Mouse (Mus musculus) Patski (cell line): ENCODE measurements around the gene Hnrnpl. TPM values are rescaled to one million over a fixed set of nuclear protein-coding genes. Genes with fewer than 3 reads are reported as not detected.

ENCODE experiments used
- ATAC-seq: fragments of 100-300 bp; one replicate; pipeline ENCODE4 v1.8.0; 2021
- CTCF ChIA-PET: fragments of 350-600 bp; sonication (Branson Sonifier 250); formaldehyde crosslinking; loops from one replicate; lab custom pipeline; 2022; ENCODE audit warnings: inconsistent platforms; lab: Charles Lee
- POLR2A ChIA-PET: fragments of 350-600 bp; sonication (Branson Sonifier 250); formaldehyde crosslinking; loops from one replicate; lab custom pipeline; 2022; ENCODE audit warnings: antibody characterized with exemption, inconsistent platforms; lab: Charles Lee
- DNase-seq: peaks from one replicate; pipeline ENCODE4 v3.0.0-alpha.2; 2011; ENCODE audit warnings: low read depth, low spot score
- H3K27me3 ChIP-seq: fragments of 371-371 bp; one replicate; pipeline ENCODE4 v1.5.1; 2021
- CTCF ChIP-seq: fragments of 100-300 bp; IDR thresholded peaks from one replicate; pipeline ENCODE4 v1.5.1; 2021
- in situ Hi-C: fragments of 300-500 bp; cut with MboI; formaldehyde crosslinking; loops from 3 replicates; pipeline ENCODE4 v1.11.1; 2018; ENCODE audit warnings: low pct_unique_long_range_greater_than_20kb, mixed read lengths
- polyA plus RNA-seq: library from polyadenylated mRNA; unstranded; gene quantifications from one replicate; pipeline ENCODE4 v1.2.3, GENCODE M21; 2021

The Hnrnpl gene
- polyA plus RNA-seq, 1 experiment from 2014 or later, result 309 TPM

GRCm38 (mm10) chr7:28789235-28789634, 19.1 kb upstream of the Hnrnpl start:
- in situ Hi-C loops, result loop anchor here (5.0 kb wide), 1 partner anchor 248 kb away; no protein-coding TSS in a partner anchor
- no peak for TF ChIP-seq CTCF
- POLR2A ChIA-PET, result interaction anchor here (0.6 to 1.3 kb wide), 3 partner anchors 14 to 31 kb away, joined by 3 to 4 read pairs (median 3); no protein-coding TSS in a partner anchor
- no peak for DNase-seq
- H3K27me3 ChIP-seq, result no peaks in the 10 kb centered on the region
- CTCF ChIA-PET, result interaction anchor here (1.0 to 1.6 kb wide), 2 partner anchors 8 to 78 kb away, joined by 3 to 5 read pairs; no protein-coding TSS in a partner anchor
- no peak for ATAC-seq

GRCm38 (mm10) chr7:28790066-28790806, 18.1 kb upstream of the Hnrnpl start:
- ChIA-PET CTCF (interaction anchor here (1.0 to 1.6 kb wide), 2 partner anchors 9 to 77 kb away, joined by 3 to 5 read pairs; no protein-coding TSS in a partner anchor), POLR2A (interaction anchor here (0.6 to 1.7 kb wide), 4 partner anchors 11 to 30 kb away, joined by 3 to 8 read pairs (median 4); no protein-coding TSS in a partner anchor)
- in situ Hi-C loops, result no loop called here
- DNase-seq (no peak), ATAC-seq (no peak)
- H3K27me3 ChIP-seq, result no peaks in the 10 kb centered on the region
- TF ChIP-seq CTCF, result no peak

- DNase-seq, result no peak
- POLR2A ChIA-PET, result interaction anchor here (0.6 to 1.4 kb wide), 3 partner anchors 13 to 236 kb away, joined by 3 read pairs; no protein-coding TSS in a partner anchor
- no peak for TF ChIP-seq CTCF
Observed at GRCm38 (mm10) chr7:28791706-28792105, 16.6 kb upstream of the Hnrnpl start.

GRCm38 (mm10) chr7:28792391-28793185, 15.8 kb upstream of the Hnrnpl start:
- ChIA-PET POLR2A (interaction anchor here (1.4 kb wide), 2 partner anchors 13 to 17 kb away, joined by 3 read pairs; no protein-coding TSS in a partner anchor), CTCF (interaction anchor here (1.2 to 3.3 kb wide), 3 partner anchors 9 to 75 kb away, joined by 5 to 14 read pairs (median 9); no protein-coding TSS in a partner anchor)

More at GRCm38 (mm10) chr7:28791706-28792105, 16.6 kb upstream of the Hnrnpl start:
- no peak for ATAC-seq
- in situ Hi-C loops, result no loop called here
- H3K27me3 ChIP-seq, result no peaks in the 10 kb centered on the region
- CTCF ChIA-PET, result interaction anchor here (1.2 to 3.3 kb wide), 3 partner anchors 8 to 76 kb away, joined by 5 to 14 read pairs (median 9); no protein-coding TSS in a partner anchor

GRCm38 (mm10) chr7:28793834-28794233, 14.5 kb upstream of the Hnrnpl start:
- POLR2A ChIA-PET, result no interaction called here
- no peak for TF ChIP-seq CTCF
- ATAC-seq (no peak), DNase-seq (no peak)
- in situ Hi-C loops, result no loop called here
- CTCF ChIA-PET, result interaction anchor here (3.3 kb wide), 1 partner anchor 74 kb away, joined by 14 read pairs; no protein-coding TSS in a partner anchor
- no peaks in the 10 kb centered on the region for H3K27me3 ChIP-seq

More at GRCm38 (mm10) chr7:28792391-28793185, 15.8 kb upstream of the Hnrnpl start:
- no peaks in the 10 kb centered on the region for H3K27me3 ChIP-seq
- DNase-seq (no peak), ATAC-seq (no peak)
- in situ Hi-C loops, result no loop called here
- TF ChIP-seq CTCF, result no peak

- CTCF ChIA-PET, result interaction anchor here (1.6 to 5.3 kb wide), 2 partner anchors 33 to 73 kb away, joined by 4 to 43 read pairs; no protein-coding TSS in a partner anchor
- TF ChIP-seq CTCF, result no peak
- ATAC-seq (no peak), DNase-seq (no peak)
- in situ Hi-C loops, result no loop called here
- POLR2A ChIA-PET, result no interaction called here
- no peaks in the 10 kb centered on the region for H3K27me3 ChIP-seq
Observed at GRCm38 (mm10) chr7:28794496-28794895, 13.8 kb upstream of the Hnrnpl start.

- ATAC-seq, result no peak
- no peak for TF ChIP-seq CTCF
- CTCF ChIA-PET, result interaction anchor here (0.6 to 5.3 kb wide), 5 partner anchors 24 to 82 kb away, joined by 3 to 43 read pairs (median 3); no protein-coding TSS in a partner anchor
- POLR2A ChIA-PET, result interaction anchor here (1.0 kb wide), 1 partner anchor 25 kb away, joined by 5 read pairs; no protein-coding TSS in a partner anchor
- no peak for DNase-seq
- no peaks in the 10 kb centered on the region for H3K27me3 ChIP-seq
- in situ Hi-C loops, result loop anchor here (5.0 kb wide), 1 partner anchor 71 kb away; no protein-coding TSS in a partner anchor
Observed at GRCm38 (mm10) chr7:28795832-28796231, 12.5 kb upstream of the Hnrnpl start.

- peak; percentile 99 for TF ChIP-seq CTCF
- H3K27me3 ChIP-seq, result no peaks in the 10 kb centered on the region
- in situ Hi-C loops, result loop anchor here (5.0 kb wide), 1 partner anchor 71 kb away; no protein-coding TSS in a partner anchor
- no peak for ATAC-seq
- ChIA-PET CTCF (interaction anchor here (0.7 to 5.3 kb wide), 5 partner anchors 12 to 71 kb away, joined by 3 to 43 read pairs (median 3); no protein-coding TSS in a partner anchor), POLR2A (interaction anchor here (1.0 to 1.4 kb wide), 2 partner anchors 13 to 25 kb away, joined by 5 to 9 read pairs; no protein-coding TSS in a partner anchor)
- no peak for DNase-seq
Observed at GRCm38 (mm10) chr7:28796562-28796975, 11.8 kb upstream of the Hnrnpl start.

GRCm38 (mm10) chr7:28799994-28800393, 8.3 kb upstream of the Hnrnpl start:
- POLR2A ChIA-PET, result no interaction called here
- TF ChIP-seq CTCF, result no peak
- in situ Hi-C loops, result loop anchor here (5.0 kb wide), 1 partner anchor 67 kb away; no protein-coding TSS in a partner anchor
- DNase-seq (no peak), ATAC-seq (no peak)
- H3K27me3 ChIP-seq, result no peaks in the 10 kb centered on the region
- CTCF ChIA-PET, result interaction anchor here (5.3 kb wide), 1 partner anchor 68 kb away, joined by 43 read pairs; no protein-coding TSS in a partner anchor
